Mouse (Mus musculus): Measurements from ENCODE around the gene Batf3. TPM values are rescaled to one million over a fixed set of nuclear protein-coding genes. Genes with fewer than 3 reads are reported as not detected.

Batf3 gene
- polyA plus RNA-seq, 1 experiment = not detected

- Histone ChIP-seq H3K4me1 (ENCODE audit: control insufficient read depth, insufficient read depth, low read length) (no peaks in the 10 kb centered on the region), H3K27ac (ENCODE audit: insufficient read depth, low read depth, low read length) (no peak overlapping the region), H3K4me3 (ENCODE audit: insufficient read depth, low read depth, low read length) (no peak overlapping the region)
- WGBS = 89% methylated on average over 8 of the region's 8 CpGs
- TF ChIP-seq CTCF (IDR thresholded peaks at IDR 0.05; ENCODE audit: insufficient read depth, low read depth, low read length) (no peak), POLR2A (IDR thresholded peaks at IDR 0.05; ENCODE audit: insufficient read depth, low read depth, low read length) (no peak)
Measured at GRCm38 (mm10) chr1:191083230-191083629, 14.4 kb upstream of the Batf3 start.

DNA sequence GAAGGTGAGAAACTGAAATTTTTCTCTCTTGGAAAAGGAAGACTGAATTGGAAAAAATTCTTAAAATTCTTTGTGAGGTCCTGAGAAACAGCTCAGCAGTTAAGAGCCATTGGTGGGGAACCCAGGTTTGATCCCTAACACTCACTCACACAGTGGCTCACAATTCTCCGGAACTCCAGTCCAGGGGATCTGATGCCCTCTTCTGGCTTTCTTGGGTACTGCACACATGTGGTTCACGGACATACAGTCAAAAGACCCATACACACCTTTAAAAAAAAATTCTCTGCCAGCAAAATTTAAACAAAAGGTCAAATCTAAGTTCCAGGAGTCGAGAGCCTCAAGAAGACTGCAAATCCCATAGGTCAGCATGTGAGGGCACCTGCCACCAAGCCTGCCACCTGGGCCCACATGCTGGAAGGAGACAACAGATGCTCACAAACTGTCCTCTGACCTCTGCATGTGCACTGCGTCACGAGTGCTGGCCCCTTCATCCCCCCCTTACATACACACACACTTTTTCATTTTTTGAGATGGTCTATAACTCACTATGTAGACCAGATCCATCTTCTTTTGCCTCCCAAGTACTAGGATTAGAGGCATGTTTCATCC lies 12.6 kb upstream of the Batf3 start:
- Histone ChIP-seq H3K4me1 (ENCODE audit: control insufficient read depth, insufficient read depth, low read length) (no peaks in the 10 kb centered on the region), H3K27ac (ENCODE audit: insufficient read depth, low read depth, low read length) (no peak overlapping the region), H3K4me3 (ENCODE audit: insufficient read depth, low read depth, low read length) (no peak overlapping the region)
- TF ChIP-seq POLR2A (IDR thresholded peaks at IDR 0.05; ENCODE audit: insufficient read depth, low read depth, low read length) (no peak), CTCF (IDR thresholded peaks at IDR 0.05; ENCODE audit: insufficient read depth, low read depth, low read length) (no peak)
- WGBS = 74% methylated on average over 5 of the region's 5 CpGs

DNA sequence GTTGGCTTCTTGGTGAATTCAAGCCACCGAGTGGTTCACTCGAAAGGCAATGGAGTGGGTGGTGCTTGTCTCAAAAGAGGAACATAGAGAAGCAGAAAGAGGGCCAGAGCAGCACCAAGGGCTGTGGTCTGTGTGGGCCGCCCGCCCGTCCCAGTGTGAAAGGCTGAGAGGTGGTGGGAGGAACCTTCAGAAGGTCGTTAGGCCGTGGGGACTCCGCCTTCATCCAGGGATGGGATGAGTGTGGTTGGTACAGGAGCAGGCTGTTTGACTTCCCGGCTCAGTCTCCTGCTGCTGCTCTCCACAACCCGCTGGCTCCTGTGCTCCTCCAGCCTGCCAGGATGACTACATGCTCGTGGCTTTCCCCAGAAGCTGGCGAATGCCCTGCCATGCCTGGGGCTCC lies 12.1 kb upstream of the Batf3 start:
- Histone ChIP-seq H3K4me1 (ENCODE audit: control insufficient read depth, insufficient read depth, low read length) (no peaks in the 10 kb centered on the region), H3K27ac (ENCODE audit: insufficient read depth, low read depth, low read length) (no peak overlapping the region), H3K4me3 (ENCODE audit: insufficient read depth, low read depth, low read length) (no peak overlapping the region)
- WGBS = 70% methylated on average over 12 of the region's 12 CpGs
- TF ChIP-seq CTCF (IDR thresholded peaks at IDR 0.05; ENCODE audit: insufficient read depth, low read depth, low read length) (no peak), POLR2A (IDR thresholded peaks at IDR 0.05; ENCODE audit: insufficient read depth, low read depth, low read length) (no peak)

DNA sequence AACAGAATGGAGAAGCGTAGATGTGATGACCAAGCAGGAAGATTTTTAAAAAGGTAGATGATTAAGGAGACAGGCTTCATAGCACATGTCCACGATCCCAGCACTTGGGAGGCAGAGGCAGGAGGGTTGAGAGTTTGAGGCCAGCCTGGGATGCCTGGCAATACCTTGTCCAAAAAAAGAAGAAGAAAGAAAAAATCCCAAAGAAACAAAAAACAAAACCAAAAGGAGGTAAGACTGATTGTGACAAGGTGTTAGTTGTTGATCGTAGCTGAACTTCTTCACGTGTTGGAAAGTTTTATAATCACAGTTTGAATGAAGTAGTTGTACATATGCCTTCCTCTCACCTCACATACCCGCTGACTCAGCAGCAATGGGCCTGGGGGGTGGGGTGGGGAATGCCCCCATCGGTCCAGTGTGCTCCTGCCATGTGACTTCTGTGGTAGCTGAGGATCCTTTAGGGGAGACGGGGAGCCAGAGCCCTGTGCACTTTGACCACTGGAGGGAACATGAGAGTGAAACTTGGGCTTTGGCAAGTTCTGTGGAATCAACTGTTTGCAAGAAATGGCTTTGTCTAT lies 11.3 kb upstream of the Batf3 start:
- TF ChIP-seq POLR2A (IDR thresholded peaks at IDR 0.05; ENCODE audit: insufficient read depth, low read depth, low read length) (no peak), CTCF (IDR thresholded peaks at IDR 0.05; ENCODE audit: insufficient read depth, low read depth, low read length) (no peak)
- no peaks in the 10 kb centered on the region for H3K4me1 ChIP-seq (ENCODE audit: control insufficient read depth, insufficient read depth, low read length)
- no peak overlapping the region for H3K4me3 ChIP-seq (ENCODE audit: insufficient read depth, low read depth, low read length)
- WGBS = 89% methylated on average over 7 of the region's 7 CpGs
- H3K27ac ChIP-seq (ENCODE audit: insufficient read depth, low read depth, low read length) = no peak overlapping the region

DNA sequence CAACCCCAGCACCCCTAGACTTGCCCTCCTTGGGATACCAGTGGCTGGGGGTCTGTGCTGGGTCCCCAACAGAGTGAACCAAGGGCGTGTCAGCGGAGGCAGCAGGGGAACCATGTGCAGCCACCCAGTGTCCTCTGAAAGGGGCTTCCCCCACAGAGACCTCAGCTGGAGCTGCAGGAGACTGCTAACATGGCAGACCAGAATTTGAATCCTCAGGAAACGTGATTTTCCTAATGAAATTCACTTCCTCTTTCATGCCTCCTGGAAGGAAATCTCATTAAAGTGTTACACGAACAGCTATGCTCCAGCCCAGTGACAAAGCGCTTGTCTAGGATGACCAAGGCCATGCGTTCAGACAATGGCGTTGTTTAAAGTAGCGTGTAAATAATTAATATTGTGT lies 10.7 kb upstream of the Batf3 start:
- TF ChIP-seq CTCF (IDR thresholded peaks at IDR 0.05; ENCODE audit: insufficient read depth, low read depth, low read length) (no peak), POLR2A (IDR thresholded peaks at IDR 0.05; ENCODE audit: insufficient read depth, low read depth, low read length) (no peak)
- 82% methylated on average over 8 of the region's 8 CpGs for WGBS
- H3K4me3 ChIP-seq (ENCODE audit: insufficient read depth, low read depth, low read length) = no peak overlapping the region
- H3K27ac ChIP-seq (ENCODE audit: insufficient read depth, low read depth, low read length) = no peak overlapping the region
- H3K4me1 ChIP-seq (ENCODE audit: control insufficient read depth, insufficient read depth, low read length) = no peaks in the 10 kb centered on the region

GRCm38 (mm10) chr1:191087955-191088354 lies 9.7 kb upstream of the Batf3 start:
- WGBS = 92% methylated on average over 5 of the region's 5 CpGs
- TF ChIP-seq POLR2A (IDR thresholded peaks at IDR 0.05; ENCODE audit: insufficient read depth, low read depth, low read length) (no peak), CTCF (IDR thresholded peaks at IDR 0.05; ENCODE audit: insufficient read depth, low read depth, low read length) (no peak)
- no peak overlapping the region for H3K4me3 ChIP-seq (ENCODE audit: insufficient read depth, low read depth, low read length)
- no peak overlapping the region for H3K27ac ChIP-seq (ENCODE audit: insufficient read depth, low read depth, low read length)
- H3K4me1 ChIP-seq (ENCODE audit: control insufficient read depth, insufficient read depth, low read length) = 0 out of 2 replicates have a peak, but pooled peaks cover 6% of the 10 kb centered on the region

DNA sequence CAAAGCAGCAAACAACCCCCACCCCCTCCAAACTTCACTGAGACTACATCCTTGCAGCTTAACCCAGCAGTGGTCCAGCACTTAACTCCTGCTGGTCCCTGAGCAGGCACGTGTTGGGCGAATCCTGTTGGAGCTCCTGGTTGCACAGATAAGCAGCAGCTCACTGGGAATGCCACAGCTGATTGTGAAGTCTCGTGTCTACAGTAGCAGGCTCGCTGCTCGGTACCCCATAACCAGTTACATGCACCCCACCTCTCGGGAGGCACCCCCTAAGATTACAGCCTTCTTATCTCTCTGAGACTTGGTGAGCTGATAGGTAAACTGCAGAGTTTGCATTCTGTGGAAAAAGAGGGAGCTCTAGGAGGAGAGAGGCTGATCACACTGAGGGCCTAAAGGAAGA lies 8.3 kb upstream of the Batf3 start:
- Histone ChIP-seq H3K27ac (ENCODE audit: insufficient read depth, low read depth, low read length) (no peak overlapping the region), H3K4me1 (ENCODE audit: control insufficient read depth, insufficient read depth, low read length) (peaks cover 13% of the 10 kb centered on the region), H3K4me3 (ENCODE audit: insufficient read depth, low read depth, low read length) (no peak overlapping the region)
- WGBS = 90% methylated on average over 6 of the region's 6 CpGs
- TF ChIP-seq POLR2A (IDR thresholded peaks at IDR 0.05; ENCODE audit: insufficient read depth, low read depth, low read length) = no peak
- no peak for TF ChIP-seq CTCF (IDR thresholded peaks at IDR 0.05; ENCODE audit: insufficient read depth, low read depth, low read length)

- TF ChIP-seq POLR2A (IDR thresholded peaks at IDR 0.05; ENCODE audit: insufficient read depth, low read depth, low read length) (no peak), CTCF (IDR thresholded peaks at IDR 0.05; ENCODE audit: insufficient read depth, low read depth, low read length) (no peak)
Measured at GRCm38 (mm10) chr1:191092050-191092449, 5.6 kb upstream of the Batf3 start.

GRCm38 (mm10) chr1:191093578-191093977 lies 4.1 kb upstream of the Batf3 start:
- Histone ChIP-seq H3K27ac (ENCODE audit: insufficient read depth, low read depth, low read length) (0 out of 2 replicates have a peak overlapping the region, but pooled peaks have one; percentile 8), H3K4me1 (ENCODE audit: control insufficient read depth, insufficient read depth, low read length) (peaks cover 21% of the 10 kb centered on the region), H3K4me3 (ENCODE audit: insufficient read depth, low read depth, low read length) (no peak overlapping the region)
- TF ChIP-seq POLR2A (IDR thresholded peaks at IDR 0.05; ENCODE audit: insufficient read depth, low read depth, low read length) (no peak), CTCF (IDR thresholded peaks at IDR 0.05; ENCODE audit: insufficient read depth, low read depth, low read length) (no peak)
- 35% methylated on average over 5 of the region's 5 CpGs for WGBS

More at GRCm38 (mm10) chr1:191092050-191092449, 5.6 kb upstream of the Batf3 start:
- Histone ChIP-seq H3K4me1 (ENCODE audit: control insufficient read depth, insufficient read depth, low read length) (peaks cover 14% of the 10 kb centered on the region), H3K27ac (ENCODE audit: insufficient read depth, low read depth, low read length) (no peak overlapping the region), H3K4me3 (ENCODE audit: insufficient read depth, low read depth, low read length) (no peak overlapping the region)
- WGBS = 76% methylated on average over 8 of the region's 8 CpGs

Data from olfactory bulb, adult 2 months (tissue).